In genomic region chr13:101127262-101127661, GRCm38 (mm10) we compare ENCODE assay signal across 27 mouse cellular contexts.
DNase-seq lines count a peak whose midpoint lies in the region; ATAC-seq and TF ChIP-seq lines count a peak whose summit lies in the region.
"Had no signal": no experiment of that assay in that cellular context is flagged by ENCODE, and none has a peak within 500 bp of the region (broad histone marks: within the 10 kb centered on the region; RNA-seq: fewer than 3 reads in every experiment).

No protein-coding gene starts in this region.

- ATAC-seq in embryonic facial prominence, embryonic 14.5 days (ENCODE audit: low read depth): 0 out of 2 replicates have a peak, but pooled peaks have one; percentile 6
- peak; percentile 57; the same call in 1 of the 2 replicates for ATAC-seq in limb, embryonic 14.5 days (ENCODE audit: low FRiP score, low read depth)
- ATAC-seq: CD4-positive, CD25-positive, alpha-beta regulatory T cell, adult 4 months; forebrain, embryonic 14.5 days; forebrain, embryonic 16.5 days had no signal

- no peak for TF ChIP-seq POLR2A in limb, embryonic 14.5 days (IDR thresholded peaks at IDR 0.05; ENCODE audit: borderline replicate concordance, extremely low read depth, insufficient read depth, insufficient read length)

- H3K4me3 ChIP-seq in embryonic facial prominence, embryonic 14.5 days (ENCODE audit: low read depth, low read length): no peak overlapping the region
- H3K4me3 ChIP-seq in embryonic facial prominence, embryonic 10.5 days: no peak overlapping the region
- no peak overlapping the region for H3K4me3 ChIP-seq in limb, embryonic 14.5 days (replicated peaks; ENCODE audit: low read length)
- H3K4me3 ChIP-seq in limb, embryonic 10.5 days: no peak overlapping the region
- H3K4me3 ChIP-seq: embryonic facial prominence, embryonic 12.5 days; embryonic facial prominence, embryonic 15.5 days; erythroblast, embryonic 14.5 days; forebrain, embryonic 10.5 days; forebrain, embryonic 12.5 days had no signal

- H3K9me3 ChIP-seq in embryonic facial prominence, embryonic 14.5 days (ENCODE audit: control insufficient read depth, low read length): no peaks in the 10 kb centered on the region
- no peaks in the 10 kb centered on the region for H3K9me3 ChIP-seq in embryonic facial prominence, embryonic 10.5 days
- no peaks in the 10 kb centered on the region for H3K9me3 ChIP-seq in limb, embryonic 14.5 days (ENCODE audit: control insufficient read depth, low read length)
- no peaks in the 10 kb centered on the region for H3K9me3 ChIP-seq in limb, embryonic 10.5 days (replicated peaks)
- H3K9me3 ChIP-seq: embryonic facial prominence, embryonic 12.5 days; embryonic facial prominence, embryonic 15.5 days; forebrain, embryonic 10.5 days; forebrain, embryonic 12.5 days; G1E had no signal

- WGBS in embryonic facial prominence, embryonic 14.5 days: 74% methylated on average over 3 of the region's 3 CpGs
- WGBS in embryonic facial prominence, embryonic 10.5 days: 78% methylated on average over 3 of the region's 3 CpGs
- WGBS in limb, embryonic 14.5 days: 78% methylated on average over 3 of the region's 3 CpGs
- 77% methylated on average over 3 of the region's 3 CpGs for WGBS in limb, embryonic 10.5 days

- peak; percentile 23 for DNase-seq in embryonic facial prominence, embryonic 14.5 days (ENCODE audit: low spot score)
- no peak for DNase-seq in embryonic facial prominence, embryonic 10.5 days (ENCODE audit: low spot score)
- peak; percentile 9 for DNase-seq in limb, embryonic 14.5 days (ENCODE audit: low spot score)
- no peak for DNase-seq in limb, embryonic 10.5 days (ENCODE audit: low spot score)
- peak; percentile 12 for DNase-seq in Muller cell, postnatal 12 days (ENCODE audit: inconsistent ontology term)
- no peak for DNase-seq in right cerebral cortex, postnatal 14 days
- DNase-seq: adrenal gland, adult 2 months; adrenal gland, postnatal 10 days; adrenal gland, postnatal 25 days; B cell, adult 2 months; cerebellum, adult 11 months; cerebellum, adult 18-20 months; cerebellum, adult 8-10 months; cerebellum, adult 9-11 months; cerebellum, postnatal 14 days; cerebellum, postnatal 36 days; embryo, embryonic 11 days had no signal

- no peak overlapping the region for H3K9ac ChIP-seq in embryonic facial prominence, embryonic 14.5 days (ENCODE audit: low read depth, low read length)
- no peak overlapping the region for H3K9ac ChIP-seq in limb, embryonic 14.5 days (ENCODE audit: low read depth, low read length, severe bottlenecking)
- H3K9ac ChIP-seq: embryonic facial prominence, embryonic 12.5 days; embryonic facial prominence, embryonic 15.5 days; forebrain, embryonic 12.5 days had no signal

- H3K4me1 ChIP-seq in embryonic facial prominence, embryonic 14.5 days (ENCODE audit: control insufficient read depth, insufficient read depth, low read length): 0 out of 2 replicates have a peak, but pooled peaks cover 4% of the 10 kb centered on the region
- no peaks in the 10 kb centered on the region for H3K4me1 ChIP-seq in embryonic facial prominence, embryonic 10.5 days
- no peaks in the 10 kb centered on the region for H3K4me1 ChIP-seq in limb, embryonic 14.5 days (ENCODE audit: control insufficient read depth, insufficient read depth, low read length)
- 0 out of 2 replicates have a peak, but pooled peaks cover 4% of the 10 kb centered on the region for H3K4me1 ChIP-seq in limb, embryonic 10.5 days
- H3K4me1 ChIP-seq: embryonic facial prominence, embryonic 12.5 days; embryonic facial prominence, embryonic 15.5 days; forebrain, embryonic 10.5 days; forebrain, embryonic 12.5 days had no signal

- H3K27me3 ChIP-seq in embryonic facial prominence, embryonic 14.5 days (replicated peaks; ENCODE audit: control insufficient read depth, insufficient read depth, low read length): no peaks in the 10 kb centered on the region
- H3K27me3 ChIP-seq in embryonic facial prominence, embryonic 10.5 days (replicated peaks; ENCODE audit: low read depth, poor library complexity, severe bottlenecking): no peaks in the 10 kb centered on the region
- no peaks in the 10 kb centered on the region for H3K27me3 ChIP-seq in limb, embryonic 14.5 days (ENCODE audit: control insufficient read depth, insufficient read depth, low read length)
- no peaks in the 10 kb centered on the region for H3K27me3 ChIP-seq in limb, embryonic 10.5 days (ENCODE audit: low read depth, poor library complexity, severe bottlenecking)
- H3K27me3 ChIP-seq: CH12.LX; embryonic facial prominence, embryonic 12.5 days; embryonic facial prominence, embryonic 15.5 days; forebrain, embryonic 12.5 days had no signal

- no peak overlapping the region for H3K27ac ChIP-seq in embryonic facial prominence, embryonic 14.5 days (replicated peaks; ENCODE audit: low read depth, low read length)
- no peak overlapping the region for H3K27ac ChIP-seq in embryonic facial prominence, embryonic 10.5 days (replicated peaks)
- no peak overlapping the region for H3K27ac ChIP-seq in limb, embryonic 14.5 days (replicated peaks; ENCODE audit: low read depth, low read length)
- no peak overlapping the region for H3K27ac ChIP-seq in limb, embryonic 10.5 days
- H3K27ac ChIP-seq: embryonic facial prominence, embryonic 12.5 days; embryonic facial prominence, embryonic 15.5 days; forebrain, embryonic 10.5 days; forebrain, embryonic 12.5 days had no signal

- no peaks in the 10 kb centered on the region for H3K36me3 ChIP-seq in embryonic facial prominence, embryonic 14.5 days (ENCODE audit: control insufficient read depth, insufficient read depth, low read length)
- no peaks in the 10 kb centered on the region for H3K36me3 ChIP-seq in embryonic facial prominence, embryonic 10.5 days (replicated peaks)
- H3K36me3 ChIP-seq in limb, embryonic 14.5 days (ENCODE audit: control insufficient read depth, insufficient read depth, low read length): no peaks in the 10 kb centered on the region
- H3K36me3 ChIP-seq in limb, embryonic 10.5 days: no peaks in the 10 kb centered on the region
- H3K36me3 ChIP-seq: embryonic facial prominence, embryonic 12.5 days; embryonic facial prominence, embryonic 15.5 days; forebrain, embryonic 10.5 days; forebrain, embryonic 12.5 days; G1E had no signal

- no peak overlapping the region for H3K4me2 ChIP-seq in embryonic facial prominence, embryonic 14.5 days (ENCODE audit: low read depth, low read length)
- H3K4me2 ChIP-seq in limb, embryonic 14.5 days (replicated peaks; ENCODE audit: low read depth, low read length, severe bottlenecking): no peak overlapping the region
- H3K4me2 ChIP-seq: embryonic facial prominence, embryonic 12.5 days; embryonic facial prominence, embryonic 15.5 days; forebrain, embryonic 12.5 days had no signal

Comparison
In these comparisons a context has a peak if more than half of its experiments do, and no peak if none do; other contexts are left out.
1. DNase-seq: peak in embryonic facial prominence, embryonic 14.5 days (single experiment), limb, embryonic 14.5 days (single experiment) and Muller cell, postnatal 12 days (single experiment); none in embryonic facial prominence, embryonic 10.5 days (single experiment), limb, embryonic 10.5 days (single experiment) and right cerebral cortex, postnatal 14 days (single experiment).